Mouse (Mus musculus) mesoderm, embryonic 11.5 days (tissue): Measurements from ENCODE around the gene Psmd11.
"Not testable (repeated sequence)": the region's sequence is repeated elsewhere in the genome, so short reads cannot be mapped to it uniquely, and the experiment has no call there.

Experiments
- DNase-seq: peaks from one replicate; pipeline ENCODE4 v3.0.0-alpha.2; 2012; ENCODE audit warnings: low read depth, low spot score

Psmd11 gene

DNA sequence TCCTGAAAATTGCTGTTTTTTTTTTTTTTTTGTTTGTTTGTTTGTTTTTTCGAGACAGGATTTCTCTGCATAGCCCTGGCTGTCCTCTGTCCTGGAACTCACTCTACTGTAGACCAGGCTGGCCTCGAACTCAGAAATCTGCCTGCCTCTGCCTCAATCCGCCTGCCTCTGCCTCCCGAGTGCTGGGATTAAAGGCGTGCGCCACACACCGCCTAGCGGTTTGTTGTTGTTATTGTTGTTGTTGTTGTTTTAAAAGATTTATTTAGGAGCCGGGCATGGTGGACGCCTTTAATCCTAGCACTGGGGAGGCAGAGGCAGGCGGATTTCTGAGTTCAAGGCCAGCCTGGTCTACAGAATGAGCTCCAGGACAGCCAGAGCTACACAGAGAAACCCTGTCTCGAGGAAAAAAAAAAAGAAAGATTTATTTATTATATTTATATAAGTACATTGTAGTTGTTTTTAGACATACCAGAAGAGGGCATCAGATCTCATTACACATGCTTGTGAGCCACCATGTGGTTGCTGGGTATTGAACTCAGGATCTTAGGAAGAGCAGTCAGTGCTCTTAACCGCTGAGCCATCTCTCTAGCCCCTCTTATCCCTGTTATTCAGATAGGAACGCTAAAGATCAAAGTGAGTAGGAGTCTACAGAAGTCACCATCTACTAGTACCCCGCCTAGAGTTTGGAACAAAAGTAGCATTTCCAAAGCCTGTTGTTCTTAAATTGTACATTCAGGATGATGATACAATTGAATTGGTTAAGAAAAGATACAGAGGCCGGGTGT is 2.2 kb upstream of the Psmd11 start:
- not testable (repeated sequence) for DNase-seq

DNA sequence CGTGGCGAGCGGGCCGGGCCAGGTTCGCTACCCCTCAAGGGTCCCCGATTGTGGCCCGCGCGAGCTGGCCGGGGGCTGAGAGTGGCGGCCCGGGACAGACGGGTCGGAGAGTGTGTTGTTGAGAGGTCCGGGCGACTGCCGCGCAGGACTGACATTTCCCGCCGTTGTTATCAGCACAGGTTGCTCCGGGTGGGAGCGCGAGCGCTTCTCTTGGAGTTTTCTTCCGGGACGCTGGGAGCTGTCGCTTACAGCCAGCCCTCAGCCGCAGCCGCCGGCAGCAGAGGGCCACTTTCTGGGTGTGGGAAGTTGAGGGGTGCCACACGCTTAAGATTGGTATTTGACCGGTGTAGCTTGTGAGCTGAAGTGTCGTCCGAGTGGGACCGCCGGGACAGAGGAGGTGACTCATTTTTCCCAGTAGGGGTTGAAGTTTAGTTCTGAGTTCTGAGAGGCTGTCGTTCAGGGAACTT is 627 bp downstream of the Psmd11 start:
- peak; percentile 21 for DNase-seq

DNA sequence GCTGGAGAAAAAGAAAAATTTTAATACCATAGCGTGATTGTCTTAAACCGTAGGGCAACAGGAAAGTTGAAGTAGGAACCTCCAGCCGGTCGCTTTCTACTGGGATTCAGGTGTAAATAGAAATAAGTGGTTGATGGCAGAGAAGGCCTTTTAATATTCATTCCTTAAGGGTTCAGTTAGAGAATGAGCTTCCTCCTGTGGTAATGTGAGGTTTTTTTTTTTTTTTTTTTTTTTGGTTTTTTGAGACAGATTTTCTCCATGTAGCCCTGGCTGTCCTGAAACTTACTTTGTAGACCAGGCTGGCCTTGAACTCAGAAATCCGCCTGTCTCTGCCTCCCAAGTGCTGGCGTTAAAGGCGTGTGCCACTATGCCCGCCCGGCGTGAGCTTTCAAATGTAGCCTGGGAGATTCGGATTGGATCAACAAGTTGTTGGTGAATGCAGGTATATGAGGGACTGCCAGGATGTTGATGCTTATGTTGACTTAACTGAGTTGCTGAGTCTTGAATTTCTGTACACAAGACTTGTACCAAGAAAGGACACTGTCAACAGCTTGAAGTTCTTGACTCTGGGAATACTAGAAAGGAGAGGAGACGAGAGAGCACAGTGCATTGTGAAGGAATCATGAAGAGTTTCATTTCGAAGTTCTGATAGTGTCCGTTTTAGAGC is 1.2 kb downstream of the Psmd11 start:
- no peak for DNase-seq

DNA sequence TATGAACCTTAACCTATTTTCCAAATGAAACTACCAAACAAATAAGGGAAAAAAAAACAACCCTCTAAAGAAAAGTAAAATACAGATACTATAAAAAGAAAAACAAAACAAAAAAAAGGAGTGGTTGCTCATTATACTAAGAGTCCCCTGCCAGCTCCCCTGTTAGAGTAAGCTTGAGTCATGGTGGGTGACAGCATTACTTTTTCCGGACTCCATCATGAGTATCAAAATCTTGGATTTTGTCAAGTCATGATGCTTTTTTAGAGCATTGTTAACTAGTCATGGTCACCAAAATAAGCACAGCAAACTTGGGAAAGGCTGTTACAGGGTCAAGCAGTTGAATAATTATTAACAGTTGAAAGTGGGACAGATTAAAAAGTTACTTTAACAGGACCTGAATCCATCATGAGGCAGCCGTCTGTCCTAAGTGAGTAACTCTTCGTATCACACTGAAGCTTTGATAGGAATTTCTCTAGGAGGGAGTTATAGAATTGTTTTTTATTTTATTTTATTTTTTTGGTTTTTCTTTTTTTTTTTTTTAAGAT is 2.0 kb downstream of the Psmd11 start:
- no peak for DNase-seq

DNA sequence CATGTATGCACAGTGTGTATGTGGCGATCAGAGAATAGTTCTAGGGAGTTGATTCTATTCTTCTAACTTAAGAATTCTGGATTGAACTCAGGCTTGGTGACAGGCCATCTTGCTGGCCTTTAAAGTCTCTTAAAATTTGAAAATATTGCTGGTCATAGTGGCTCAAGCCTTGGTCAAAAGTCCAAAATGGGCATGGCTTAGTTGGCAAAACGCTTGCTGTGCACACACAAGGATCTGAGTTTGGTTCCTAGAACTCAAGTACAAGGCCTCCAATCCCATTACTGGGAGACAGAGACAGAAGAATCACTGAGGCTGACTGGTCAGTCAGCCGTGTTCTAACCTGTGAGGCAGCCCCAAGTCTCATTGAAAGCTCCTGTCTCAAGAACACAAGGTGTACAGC is 18.5 kb downstream of the Psmd11 start:
- DNase-seq = no peak

DNA sequence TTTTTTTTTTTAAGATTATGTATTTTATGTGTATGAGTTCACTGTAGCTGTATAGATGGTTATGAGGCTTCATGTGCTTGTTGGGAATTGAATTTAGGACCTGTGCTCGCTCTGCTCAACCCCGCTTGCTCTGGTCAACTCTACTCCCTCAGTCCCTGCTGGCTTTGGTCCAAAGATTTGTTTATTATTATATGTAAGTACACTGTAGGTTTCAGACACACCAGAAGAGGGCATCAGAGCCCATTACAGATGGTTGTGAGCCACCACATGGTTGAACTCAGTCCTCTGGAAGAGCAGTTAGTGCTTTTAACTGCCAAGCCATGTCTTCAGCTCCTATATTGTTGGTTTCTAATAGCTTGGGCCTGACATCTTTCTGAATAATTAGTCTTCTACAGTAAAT is 21.4 kb downstream of the Psmd11 start:
- no peak for DNase-seq

DNA sequence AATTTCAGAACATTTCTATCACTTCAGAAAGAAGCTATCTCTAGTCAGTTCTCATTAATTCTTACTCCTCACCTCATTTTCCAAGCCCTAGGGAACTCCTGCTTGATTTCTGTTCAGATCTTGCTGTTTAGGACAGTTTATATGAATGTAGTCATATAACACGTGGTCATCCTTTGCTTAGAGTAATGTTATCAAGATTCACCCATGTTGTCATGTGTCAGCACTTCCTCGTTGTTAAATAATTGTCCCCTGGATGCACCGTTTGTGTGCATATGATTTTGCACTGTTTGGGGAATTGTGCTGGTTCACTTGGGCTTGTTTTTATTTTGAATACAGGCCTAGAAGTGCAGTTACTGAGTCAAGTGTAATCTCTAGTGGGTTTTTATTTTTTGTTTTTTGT is 23.8 kb downstream of the Psmd11 start:
- no peak for DNase-seq

DNA sequence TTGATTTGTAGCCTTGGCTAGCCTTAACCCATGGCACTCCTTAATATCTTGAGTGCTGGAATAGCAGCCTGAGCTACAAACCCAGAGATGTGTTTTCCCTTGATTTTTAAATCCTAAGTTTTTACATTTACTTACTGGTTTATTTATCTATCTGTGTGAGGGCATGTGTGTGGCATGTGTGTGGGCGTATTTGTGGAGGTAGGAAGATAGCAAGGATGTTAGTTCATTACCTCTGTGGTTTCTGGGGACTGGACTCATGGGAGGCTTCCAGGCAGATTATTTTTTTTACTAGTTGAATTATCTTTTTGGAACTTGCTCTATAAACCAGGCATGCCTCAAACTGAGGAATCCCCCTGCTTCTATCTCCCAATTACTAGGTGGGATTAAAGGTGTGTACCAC is 24.8 kb downstream of the Psmd11 start:
- no peak for DNase-seq

DNA sequence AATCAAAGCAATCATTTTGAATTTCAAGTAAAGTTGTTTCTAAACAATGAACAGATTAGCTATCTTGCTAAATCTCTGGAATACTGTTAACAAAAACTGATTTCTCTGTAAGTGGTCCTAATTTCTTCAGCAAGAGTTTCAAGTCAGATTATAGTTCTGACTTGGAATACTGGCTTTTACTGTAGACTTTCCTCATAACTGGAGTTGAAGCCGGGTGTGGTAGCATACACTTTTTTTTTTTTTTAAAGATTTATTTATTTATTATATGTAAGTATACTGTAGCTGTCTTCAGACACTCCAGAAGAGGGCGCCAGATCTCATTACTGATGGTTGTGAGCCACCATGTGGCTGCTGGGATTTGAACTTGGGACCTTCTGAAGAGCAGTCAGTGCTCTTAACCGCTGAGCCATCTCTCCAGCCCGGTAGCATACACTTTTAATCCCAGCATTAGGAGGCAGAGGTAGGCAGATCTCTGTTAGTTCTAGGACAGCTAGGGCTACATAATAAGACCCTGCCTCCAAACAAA is 35.3 kb downstream of the Psmd11 start:
- DNase-seq = not testable (repeated sequence)

DNA sequence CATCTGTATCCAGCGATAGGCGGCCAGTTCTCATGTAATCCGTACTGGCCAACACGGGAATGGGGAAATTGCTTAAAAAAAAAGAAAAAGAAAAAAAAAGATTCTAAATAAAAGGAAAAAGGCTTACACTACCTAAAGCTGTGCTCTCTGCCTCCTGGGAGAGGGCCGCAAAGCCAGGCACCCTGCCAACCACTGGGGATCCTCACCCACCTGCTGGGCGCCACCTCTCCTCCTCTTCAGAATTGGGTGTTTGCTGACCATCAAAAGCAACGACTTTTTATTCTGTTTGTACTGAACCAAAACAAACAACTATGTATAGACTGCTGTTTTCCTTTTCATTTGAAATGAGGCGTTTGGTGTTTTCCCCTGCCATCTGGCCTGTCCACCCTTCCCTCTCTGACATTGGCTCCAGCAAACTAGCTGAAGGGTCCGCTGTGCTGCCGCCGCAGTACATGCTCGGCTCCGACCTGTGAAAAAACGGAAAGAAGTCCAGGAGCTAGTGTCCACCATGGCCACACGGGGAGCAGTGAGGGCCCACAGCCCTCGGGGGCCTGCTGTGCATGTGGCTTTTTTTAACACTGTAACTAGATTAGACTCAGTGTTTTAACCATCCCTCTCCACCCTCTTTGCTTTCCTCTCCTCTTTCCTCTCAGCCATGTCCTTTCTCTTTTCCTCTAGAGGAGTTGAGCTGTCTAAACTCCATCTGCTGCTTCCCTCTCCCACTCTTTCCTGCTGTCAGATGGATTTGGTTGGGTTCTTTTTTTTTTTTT is 43.6 kb downstream of the Psmd11 start:
- DNase-seq = no peak

DNA sequence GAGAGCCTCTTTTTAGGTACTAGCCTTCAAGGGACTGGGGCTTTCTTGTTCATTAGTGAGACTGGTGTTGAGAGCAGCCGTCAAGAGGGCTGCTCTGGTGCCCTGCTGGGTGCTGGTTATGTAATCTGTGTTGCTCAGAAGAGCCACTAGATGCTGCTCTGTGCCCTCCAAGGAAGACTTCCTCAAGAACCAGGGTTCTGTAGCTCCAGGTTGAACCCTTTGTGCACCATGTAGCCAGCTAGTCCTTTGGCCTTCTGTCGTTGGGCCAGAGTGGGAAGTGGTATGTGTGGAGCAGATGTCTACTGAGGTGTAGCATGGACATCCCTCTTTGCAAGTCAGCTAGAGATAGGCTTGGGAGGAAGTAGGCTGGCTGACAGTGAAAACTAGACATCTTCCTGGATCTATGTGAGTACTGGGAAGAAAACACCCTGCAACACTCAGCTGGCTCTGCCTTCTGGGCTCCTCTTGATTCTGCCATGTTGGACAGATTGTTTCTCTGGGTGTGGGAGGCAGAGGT is 45.8 kb downstream of the Psmd11 start:
- DNase-seq = no peak

DNA sequence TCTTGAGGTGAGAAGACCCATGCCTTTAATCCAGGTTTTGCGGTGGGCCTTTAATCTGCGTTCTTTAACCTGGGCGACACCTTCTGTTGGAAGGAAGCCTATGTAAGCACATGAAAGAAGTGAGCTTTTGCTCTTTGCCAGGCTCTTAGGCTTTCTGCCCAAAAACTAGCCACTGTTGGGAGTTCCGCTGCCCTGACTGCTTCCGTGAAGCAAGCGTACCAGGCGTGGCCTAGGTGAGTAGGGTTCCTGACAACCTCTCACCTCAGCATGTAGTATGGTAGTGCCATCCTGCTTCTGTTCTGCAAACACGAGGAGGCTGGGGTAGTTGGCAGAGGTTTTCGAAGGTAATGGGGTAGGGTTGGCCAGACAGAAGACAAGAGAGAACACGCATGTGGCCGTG is 46.4 kb downstream of the Psmd11 start:
- DNase-seq = no peak

DNA sequence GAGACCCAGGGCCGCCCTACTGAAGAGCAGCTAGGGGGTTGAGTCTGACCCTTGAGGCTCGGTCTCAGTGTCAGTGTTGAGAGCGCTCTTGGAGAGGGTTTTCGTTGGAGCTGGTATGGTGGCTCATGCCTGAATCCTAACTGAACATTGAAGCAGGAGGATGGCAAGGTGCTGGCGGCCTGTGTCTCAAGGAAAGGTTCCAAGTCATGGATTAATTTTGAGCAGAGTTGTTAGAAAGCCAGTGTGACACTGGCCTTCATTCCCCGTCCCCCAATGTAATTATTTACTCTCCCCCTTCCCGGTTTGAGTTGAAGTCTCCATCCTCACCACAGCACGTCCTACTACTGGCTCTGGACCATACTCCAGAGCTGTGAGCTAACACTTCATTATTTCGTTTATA is 47.1 kb downstream of the Psmd11 start:
- DNase-seq = no peak

DNA sequence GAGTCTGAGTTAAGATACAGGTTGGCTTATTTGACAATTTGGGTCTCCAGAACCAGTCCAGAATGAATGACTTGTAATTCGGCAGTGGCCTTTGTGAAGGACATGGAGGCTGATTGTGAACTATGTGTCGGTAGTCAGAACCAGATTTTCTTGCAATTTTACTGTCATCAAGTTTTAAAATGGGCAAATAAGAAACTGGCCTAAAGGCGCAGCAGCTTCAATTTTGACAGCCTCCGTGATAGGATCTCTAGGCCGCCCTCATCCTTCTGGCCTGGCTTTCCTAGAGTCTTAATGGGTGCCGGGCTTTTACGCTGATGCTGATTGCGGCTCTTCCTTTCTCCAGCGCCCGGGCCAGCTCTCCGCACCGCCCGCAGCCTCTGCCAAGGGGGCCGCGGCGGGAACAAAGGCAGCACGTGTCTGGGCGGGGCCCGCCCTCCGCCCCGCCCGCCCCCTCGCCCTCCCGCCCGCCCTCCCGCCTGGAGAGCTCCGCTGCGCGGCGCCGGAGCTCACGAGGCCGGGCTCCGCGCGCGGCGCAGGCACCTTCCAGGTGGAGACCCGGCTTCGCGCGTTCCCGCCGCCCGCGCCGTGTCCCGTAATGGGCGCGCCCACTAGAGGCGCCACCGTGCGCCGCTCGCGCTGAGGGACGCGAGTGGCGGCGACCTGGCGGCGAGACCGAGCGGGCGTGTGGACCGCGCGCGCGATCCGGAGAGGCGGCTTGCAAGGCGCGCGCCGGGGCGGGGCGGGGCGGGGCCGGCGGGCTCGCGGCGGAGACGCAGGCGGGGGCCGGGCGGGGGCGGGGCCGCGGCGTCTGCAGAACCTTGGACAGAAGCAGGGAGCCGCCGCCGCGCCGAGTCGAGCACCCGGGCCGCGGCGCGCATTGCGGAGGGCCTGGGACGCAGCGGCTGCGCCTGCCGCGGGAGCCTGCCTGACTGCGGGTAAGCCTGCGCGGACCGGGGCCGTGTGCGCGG is 48.1 kb downstream of the Psmd11 start, which contains the start of gene Cdk5r1:
Cdk5r1 (plus strand) TSS at position 802 of the 968 bp plus-strand sequence.
- DNase-seq = peak; percentile 94

DNA sequence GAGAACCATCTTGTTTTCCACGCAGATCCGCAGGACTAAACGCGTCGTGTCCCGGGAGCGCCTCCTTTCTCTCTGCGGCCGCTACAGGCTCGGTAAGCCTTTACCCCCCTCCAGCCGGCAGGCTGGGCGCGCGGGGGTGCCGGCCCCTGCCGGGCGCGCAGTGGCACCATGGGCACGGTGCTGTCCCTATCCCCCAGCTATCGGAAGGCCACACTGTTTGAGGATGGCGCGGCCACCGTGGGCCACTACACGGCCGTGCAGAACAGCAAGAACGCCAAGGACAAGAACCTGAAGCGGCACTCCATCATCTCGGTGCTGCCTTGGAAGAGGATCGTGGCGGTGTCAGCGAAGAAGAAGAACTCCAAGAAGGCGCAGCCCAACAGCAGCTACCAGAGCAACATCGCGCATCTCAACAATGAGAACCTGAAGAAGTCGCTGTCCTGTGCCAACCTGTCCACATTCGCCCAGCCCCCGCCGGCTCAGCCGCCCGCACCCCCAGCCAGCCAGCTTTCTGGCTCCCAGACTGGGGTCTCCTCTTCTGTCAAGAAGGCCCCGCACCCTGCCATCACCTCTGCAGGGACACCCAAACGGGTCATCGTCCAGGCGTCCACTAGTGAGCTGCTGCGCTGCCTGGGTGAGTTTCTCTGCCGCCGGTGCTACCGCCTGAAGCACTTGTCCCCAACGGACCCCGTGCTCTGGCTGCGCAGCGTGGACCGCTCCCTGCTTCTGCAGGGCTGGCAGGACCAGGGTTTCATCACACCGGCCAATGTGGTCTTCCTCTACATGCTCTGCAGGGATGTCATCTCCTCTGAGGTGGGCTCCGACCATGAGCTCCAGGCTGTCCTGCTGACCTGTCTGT is 49.2 kb downstream of the Psmd11 start:
- no peak for DNase-seq

DNA sequence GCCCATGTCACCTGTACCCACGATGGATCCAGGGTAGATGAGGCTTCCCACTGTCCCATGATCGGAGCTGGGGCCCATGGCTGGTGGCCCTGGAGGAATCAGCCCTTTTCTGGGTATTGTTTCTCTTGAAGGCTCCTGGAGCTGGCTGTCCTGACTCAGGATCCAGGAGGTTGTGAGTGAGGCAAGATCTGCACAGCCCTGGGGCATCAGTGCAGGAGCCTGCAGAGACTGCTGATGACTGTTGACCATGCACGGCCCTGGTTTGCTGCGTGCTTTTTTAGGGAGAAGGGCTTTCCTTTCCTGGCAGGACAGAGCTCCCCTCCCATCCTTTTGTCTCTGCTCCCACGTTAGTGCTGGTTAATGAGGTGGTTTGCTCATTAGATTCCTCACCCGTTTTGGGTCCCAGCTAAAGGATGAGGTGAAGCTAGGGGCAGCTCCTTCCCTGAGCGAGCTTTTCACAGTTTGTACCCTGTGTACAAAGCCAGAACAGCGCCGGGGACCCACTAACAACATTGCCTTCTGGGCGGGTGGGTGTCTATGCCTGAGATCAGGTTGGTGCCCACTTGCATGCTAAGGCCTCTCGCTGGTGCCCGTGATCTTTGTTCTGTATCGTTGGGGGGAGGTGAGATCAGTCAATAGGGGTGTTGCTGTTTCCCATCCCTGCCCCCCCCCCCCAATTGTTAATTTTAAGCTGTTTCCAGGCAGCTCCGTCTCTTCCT is 50.4 kb downstream of the Psmd11 start:
- no peak for DNase-seq

DNA sequence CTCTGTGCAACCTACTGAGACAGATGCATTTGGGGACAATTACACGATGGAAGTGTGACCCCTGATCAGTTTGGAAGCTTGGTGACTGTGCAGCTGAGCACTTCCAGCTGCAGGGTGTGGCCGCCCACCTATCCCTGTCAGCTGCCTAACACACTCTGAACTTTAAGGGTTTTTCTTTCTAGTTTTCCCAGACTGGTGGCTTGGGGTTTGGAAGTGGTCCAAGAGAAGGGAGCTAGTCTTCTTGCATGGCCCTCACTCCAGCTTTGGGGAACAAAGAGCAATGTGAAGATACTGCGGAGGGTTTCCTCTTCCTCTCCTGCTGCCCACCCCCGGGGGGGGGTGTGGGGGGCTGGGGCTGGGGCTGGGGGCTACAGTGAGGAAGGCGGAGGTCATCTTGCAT is 51.0 kb downstream of the Psmd11 start:
- DNase-seq = no peak

DNA sequence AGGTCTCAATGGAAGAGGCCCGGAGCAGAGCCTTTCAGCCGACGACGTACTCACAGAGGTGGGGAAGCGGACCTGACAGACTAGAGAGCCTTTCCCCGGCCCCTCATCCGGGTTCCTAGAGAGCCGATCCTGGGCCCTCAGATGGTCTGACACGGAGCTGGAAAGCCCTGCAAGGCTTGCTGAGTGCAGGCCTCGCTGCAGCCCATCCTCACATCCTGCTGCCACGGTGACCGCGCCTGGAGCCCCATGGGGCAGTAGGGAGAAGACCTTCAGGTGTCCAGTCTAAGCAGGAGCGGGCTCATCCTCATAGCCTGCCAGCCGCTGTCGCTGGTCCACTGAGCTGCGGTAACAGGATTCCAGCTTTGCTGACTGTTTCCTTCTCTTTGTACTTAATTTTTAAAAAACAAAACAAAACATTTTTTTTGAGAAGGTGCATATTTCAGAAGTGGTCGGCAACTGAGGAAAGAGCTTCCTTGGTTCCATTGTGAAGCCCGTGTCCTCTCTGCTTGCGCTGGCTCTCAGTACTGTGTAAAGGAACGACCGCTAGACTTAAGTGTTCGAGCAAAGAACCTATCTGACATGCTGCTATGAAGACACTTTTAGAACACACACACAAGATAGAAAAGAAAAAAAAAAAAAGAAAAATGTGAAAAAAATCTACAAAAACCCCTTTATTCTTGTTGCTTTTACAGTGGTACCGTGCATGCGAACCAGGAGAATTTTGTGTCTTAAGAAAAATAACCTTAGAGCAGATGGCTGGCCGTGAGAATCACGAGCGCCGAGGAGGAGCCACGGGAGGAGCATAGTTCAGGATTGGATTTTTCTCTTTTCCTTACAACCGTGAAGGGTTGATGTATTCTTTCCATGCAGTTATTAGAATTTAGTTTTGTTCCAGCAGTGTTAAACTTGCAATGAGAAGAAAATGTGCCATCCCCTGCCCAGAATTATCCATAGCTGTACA is 51.8 kb downstream of the Psmd11 start:
- no peak for DNase-seq
